In genomic region chr12:86470912-86471311, GRCm38 (mm10) we compare ENCODE assay signal across 17 mouse cellular contexts.
"Had no signal": no experiment of that assay in that cellular context is flagged by ENCODE, and none has a peak within 500 bp of the region (broad histone marks: within the 10 kb centered on the region; RNA-seq: fewer than 3 reads in every experiment).

No protein-coding gene starts in this region.

- H3K4me3 ChIP-seq: megakaryocyte, embryonic 14.5 days; midbrain, embryonic 13.5 days; midbrain, embryonic 15.5 days; neural tube, embryonic 12.5 days; stomach, embryonic 15.5 days had no signal

- H3K4me1 ChIP-seq: megakaryocyte, embryonic 14.5 days; midbrain, embryonic 13.5 days; midbrain, embryonic 15.5 days; neural tube, embryonic 12.5 days; stomach, embryonic 15.5 days had no signal

- H3K36me3 ChIP-seq: midbrain, embryonic 13.5 days; midbrain, embryonic 15.5 days; neural tube, embryonic 12.5 days; stomach, embryonic 15.5 days had no signal

- ATAC-seq: midbrain, embryonic 13.5 days; midbrain, embryonic 15.5 days had no signal

- H3K9me3 ChIP-seq: megakaryocyte, embryonic 14.5 days; midbrain, embryonic 13.5 days; midbrain, embryonic 15.5 days; neural tube, embryonic 12.5 days; stomach, embryonic 15.5 days had no signal

- H3K4me2 ChIP-seq: lung, embryonic 14.5 days; midbrain, embryonic 11.5 days; midbrain, embryonic 13.5 days; midbrain, embryonic 15.5 days; neural tube, embryonic 12.5 days; stomach, embryonic 15.5 days had no signal

- H3K9ac ChIP-seq: liver, embryonic 14.5 days; lung, embryonic 14.5 days; midbrain, embryonic 13.5 days; midbrain, embryonic 15.5 days; neural tube, embryonic 12.5 days; stomach, embryonic 15.5 days had no signal

- H3K27me3 ChIP-seq: midbrain, embryonic 13.5 days; midbrain, embryonic 15.5 days; neural tube, embryonic 12.5 days; stomach, embryonic 15.5 days had no signal

- H3K27ac ChIP-seq: liver, embryonic 14.5 days; midbrain, embryonic 13.5 days; midbrain, embryonic 15.5 days; neural tube, embryonic 12.5 days; stomach, embryonic 15.5 days; stomach, postnatal 0 days had no signal

- DNase-seq: lung, adult 18-20 months; lung, embryonic 14.5 days; lung, postnatal 10 days; lung, postnatal 4 days; right cerebral cortex, postnatal 14 days; right cerebral cortex, postnatal 4 days; spleen, adult 18-20 months; thymus, adult 2 months; thymus, postnatal 25 days had no signal
